Mouse (Mus musculus) thymus, adult 2 months (tissue): ENCODE data around the gene Snx14.

Experiments used
- CTCF ChIP-seq: fragments of 200-500 bp; IDR thresholded peaks from 2 replicates; pipeline ENCODE4 v1.5.1; 2012; ENCODE audit warnings: mild to moderate bottlenecking, control low read depth, low read length, moderate library complexity, borderline replicate concordance; ENCODE audit not compliant: control insufficient read depth, poor library complexity, insufficient read depth; ENCODE audit errors: extremely low read depth
- POLR2A ChIP-seq: fragments of 200-500 bp; IDR thresholded peaks from 2 replicates; pipeline ENCODE4 v1.6.1; 2012; ENCODE audit warnings: mild to moderate bottlenecking, low read length, control low read depth, moderate library complexity; ENCODE audit not compliant: control insufficient read depth, poor library complexity, insufficient read depth; ENCODE audit errors: extremely low read depth

DNA sequence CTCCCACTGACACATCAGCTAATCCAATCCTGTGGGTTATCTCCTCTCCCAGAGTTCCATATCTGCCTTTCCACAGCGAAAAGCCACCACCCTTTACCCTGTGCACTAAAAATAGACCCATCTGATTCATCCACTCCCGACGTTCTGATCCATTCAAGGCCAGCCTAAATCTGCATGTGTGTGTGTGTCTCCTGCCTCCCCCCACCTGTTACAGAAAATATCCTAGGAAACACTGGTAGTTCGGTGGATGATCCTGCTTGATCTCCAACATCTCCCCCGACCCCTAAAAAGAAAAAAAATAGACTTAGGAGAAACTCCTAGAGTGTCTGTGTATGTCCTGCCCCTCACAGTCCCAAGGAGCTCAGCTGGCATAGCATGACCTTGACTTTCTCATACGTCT lies 45.8 kb upstream of the Snx14 start:
- TF ChIP-seq CTCF (no peak), POLR2A (no peak)
